Mouse (Mus musculus) cerebellum, postnatal 10 days (tissue): ENCODE results near the gene Cdkn1a.
"Not testable (repeated sequence)": the region's sequence is repeated elsewhere in the genome, so short reads cannot be mapped to it uniquely, and the experiment has no call there.

ENCODE experiments used
- DNase-seq, 2 experiments: peaks; one replicate each; pipeline ENCODE4 v3.0.0; 2021; ENCODE audit warnings: mixed read lengths in 2 of 2

The Cdkn1a gene

GRCm38 (mm10) chr17:29083586-29083985 is 7.2 kb upstream of the Cdkn1a start:
- DNase-seq, result no peak

- peak in 1 of 2 experiments; percentile 5 for DNase-seq
Measured at GRCm38 (mm10) chr17:29084656-29085055, 6.1 kb upstream of the Cdkn1a start.

- DNase-seq, result peak in 1 of 2 experiments; percentile 2
Measured at GRCm38 (mm10) chr17:29085266-29085665, 5.5 kb upstream of the Cdkn1a start.

- peak; percentile 58 to 63 for DNase-seq
Measured at GRCm38 (mm10) chr17:29086916-29087315, 3.9 kb upstream of the Cdkn1a start.

GRCm38 (mm10) chr17:29091348-29091944 is 670 bp downstream of the Cdkn1a start:
- peak in 1 of 2 experiments; percentile 10 for DNase-seq

GRCm38 (mm10) chr17:29092497-29092896 is 1.7 kb downstream of the Cdkn1a start:
- peak; percentile 48 to 51 for DNase-seq

GRCm38 (mm10) chr17:29093110-29093952 is 2.6 kb downstream of the Cdkn1a start:
- DNase-seq, result peak; percentile 88 to 92

- DNase-seq, result peak in 1 of 2 experiments; percentile 64
Measured at GRCm38 (mm10) chr17:29093961-29094309, 3.2 kb downstream of the Cdkn1a start.

GRCm38 (mm10) chr17:29094310-29095181 is 3.8 kb downstream of the Cdkn1a start:
- DNase-seq, result peak; percentile 75 to 79

GRCm38 (mm10) chr17:29095201-29095733 is 4.5 kb downstream of the Cdkn1a start:
- DNase-seq, result peak; percentile 98 to 99

GRCm38 (mm10) chr17:29096245-29096644 is 5.5 kb downstream of the Cdkn1a start:
- no peak for DNase-seq

- peak in 1 of 2 experiments; percentile 11 for DNase-seq
Measured at GRCm38 (mm10) chr17:29096851-29097561, 6.2 kb downstream of the Cdkn1a start.

GRCm38 (mm10) chr17:29098291-29098690 is 7.5 kb downstream of the Cdkn1a start:
- DNase-seq, result peak in 1 of 2 experiments; percentile 6

- DNase-seq, result peak in 1 of 2 experiments; percentile 25
Measured at GRCm38 (mm10) chr17:29099076-29099475, 8.3 kb downstream of the Cdkn1a start.

- peak in 1 of 2 experiments; percentile 1 for DNase-seq
Measured at GRCm38 (mm10) chr17:29100627-29101026, 9.9 kb downstream of the Cdkn1a start.

GRCm38 (mm10) chr17:29110356-29110755 is 19.6 kb downstream of the Cdkn1a start:
- not testable (repeated sequence) for DNase-seq

GRCm38 (mm10) chr17:29111332-29111731 is 20.6 kb downstream of the Cdkn1a start:
- DNase-seq, result no peak

- DNase-seq, result peak in 1 of 2 experiments; percentile 0
Measured at GRCm38 (mm10) chr17:29113591-29114352, 23.0 kb downstream of the Cdkn1a start, which contains the start of gene Rab44. TSS of gene Rab44 (plus strand) at chr17:29114145.

- DNase-seq, result no peak
Measured at GRCm38 (mm10) chr17:29116023-29116422, 25.2 kb downstream of the Cdkn1a start.

- no peak for DNase-seq
Measured at GRCm38 (mm10) chr17:29117006-29117648, 26.4 kb downstream of the Cdkn1a start.

- no peak for DNase-seq
Measured at GRCm38 (mm10) chr17:29118057-29118456, 27.3 kb downstream of the Cdkn1a start.
